In genomic region chr10:103235707-103236459, GRCm38 (mm10) we compare ENCODE assay signal across 7 mouse cellular contexts. TPM values are rescaled to one million over a fixed set of nuclear protein-coding genes. Genes with fewer than 3 reads are reported as not detected.
A peak's percentile ranks its signal among the peaks of the same experiment; 100 is the strongest.
DNase-seq lines count a peak whose midpoint lies in the region; ATAC-seq lines count a peak whose summit lies in the region.

TSS of gene Lrriq1 (minus strand) at chr10:103236322.

- no peaks in the 10 kb centered on the region for H3K4me1 ChIP-seq in heart, embryonic 14.5 days (ENCODE audit: control insufficient read depth in 2 of 2, insufficient read depth in 2 of 2, low read length in 2 of 2)
- H3K4me1 ChIP-seq in liver, embryonic 11.5 days (replicated peaks; ENCODE audit: control insufficient read depth, insufficient read depth, low read length): no peaks in the 10 kb centered on the region
- no peaks in the 10 kb centered on the region for H3K4me1 ChIP-seq in neural tube, embryonic 11.5 days (ENCODE audit: control insufficient read depth, insufficient read depth, low read length)

- H3K27me3 ChIP-seq in heart, embryonic 14.5 days (ENCODE audit: control insufficient read depth, insufficient read depth, low read length): no peaks in the 10 kb centered on the region
- H3K27me3 ChIP-seq in liver, embryonic 11.5 days (replicated peaks; ENCODE audit: control insufficient read depth, insufficient read depth, low read length): no peaks in the 10 kb centered on the region
- H3K27me3 ChIP-seq in neural tube, embryonic 11.5 days (ENCODE audit: control insufficient read depth, insufficient read depth, low read length): no peaks in the 10 kb centered on the region

- WGBS in heart, embryonic 14.5 days: 3% methylated on average over 25 of the region's 25 CpGs
- 7% methylated on average over 25 of the region's 25 CpGs for WGBS in liver, embryonic 11.5 days
- WGBS in neural tube, embryonic 11.5 days: 7% methylated on average over 25 of the region's 25 CpGs

- H3K36me3 ChIP-seq in heart, embryonic 14.5 days (ENCODE audit: control insufficient read depth, insufficient read depth, low read length): no peaks in the 10 kb centered on the region
- no peaks in the 10 kb centered on the region for H3K36me3 ChIP-seq in liver, embryonic 11.5 days (ENCODE audit: control insufficient read depth, insufficient read depth, low read length)
- no peaks in the 10 kb centered on the region for H3K36me3 ChIP-seq in neural tube, embryonic 11.5 days (ENCODE audit: control insufficient read depth, insufficient read depth, low read length)

- peak; percentile 95 for DNase-seq in brain, adult 2 months (ENCODE audit: low read depth, low spot score)
- peak; percentile 91 for DNase-seq in embryo, embryonic 10.5 days (ENCODE audit: low spot score)
- peak; percentile 83 to 89 for DNase-seq in kidney, postnatal 25 days
- peak; percentile 47 for DNase-seq in liver, embryonic 11.5 days (ENCODE audit: low spot score)
- peak; percentile 81 for DNase-seq in neural tube, embryonic 11.5 days (ENCODE audit: low spot score)
- DNase-seq in urinary bladder, postnatal 36 days (ENCODE audit: low spot score in 2 of 2): peak; percentile 18 to 41

- no peaks in the 10 kb centered on the region for H3K9me3 ChIP-seq in heart, embryonic 14.5 days (ENCODE audit: control insufficient read depth, low read length)
- H3K9me3 ChIP-seq in liver, embryonic 11.5 days (ENCODE audit: control insufficient read depth, low read length): no peaks in the 10 kb centered on the region
- no peaks in the 10 kb centered on the region for H3K9me3 ChIP-seq in neural tube, embryonic 11.5 days (ENCODE audit: control insufficient read depth, low read length)

- peak within 1 kb of the TSS; percentile 54 to 68 for H3K4me3 ChIP-seq in heart, embryonic 14.5 days (ENCODE audit: control insufficient read depth in 1 of 2, insufficient read depth in 1 of 2, low read depth in 1 of 2, low read length in 2 of 2)
- H3K4me3 ChIP-seq in liver, embryonic 11.5 days (ENCODE audit: low read depth, low read length): peak within 1 kb of the TSS; percentile 37
- H3K4me3 ChIP-seq in neural tube, embryonic 11.5 days (ENCODE audit: low read depth, low read length): peak within 1 kb of the TSS; percentile 55

- no peak within 1 kb of the TSS for H3K27ac ChIP-seq in heart, embryonic 14.5 days (replicated peaks in 1 of 2; ENCODE audit: control insufficient read depth in 1 of 2, insufficient read depth in 1 of 2, low read depth in 2 of 2, low read length in 2 of 2)
- H3K27ac ChIP-seq in liver, embryonic 11.5 days (ENCODE audit: low read depth, low read length): no peak within 1 kb of the TSS
- H3K27ac ChIP-seq in neural tube, embryonic 11.5 days (ENCODE audit: low read depth, low read length): no peak within 1 kb of the TSS

- H3K4me2 ChIP-seq in heart, embryonic 14.5 days (ENCODE audit: low read length): peak within 1 kb of the TSS; percentile 84
- H3K4me2 ChIP-seq in liver, embryonic 11.5 days: peak within 1 kb of the TSS; percentile 49
- H3K4me2 ChIP-seq in neural tube, embryonic 11.5 days (ENCODE audit: low read depth): peak within 1 kb of the TSS; percentile 63

- H3K9ac ChIP-seq in heart, embryonic 14.5 days (ENCODE audit: low read length): peak within 1 kb of the TSS; percentile 66
- H3K9ac ChIP-seq in liver, embryonic 11.5 days (ENCODE audit: low read depth, low read length): no peak within 1 kb of the TSS
- H3K9ac ChIP-seq in neural tube, embryonic 11.5 days (ENCODE audit: low read length): peak within 1 kb of the TSS; percentile 48

- ATAC-seq in heart, embryonic 14.5 days (ENCODE audit: insufficient number of reproducible peaks, insufficient read depth, low FRiP score, low read depth): peak; percentile 85; the same call in 1 of the 2 replicates
- ATAC-seq in liver, embryonic 11.5 days (replicated peaks; ENCODE audit: low FRiP score): peak; percentile 83
- ATAC-seq in neural tube, embryonic 11.5 days (ENCODE audit: insufficient read depth, low FRiP score, low TSS enrichment): peak; percentile 99

RNA-seq across cellular contexts. Expression of gene Lrriq1, which starts in this region (rescaled TPM):
- polyA plus RNA-seq in heart, embryonic 14.5 days (2014; fragmentation: Nextera tagmentation; extraction: Ambion mirVana): 0.14 TPM in 1 of 2 replicates, not detected in the other
- not detected in 2 replicates for polyA plus RNA-seq in liver, embryonic 11.5 days (2014; fragmentation: Nextera tagmentation; extraction: Ambion mirVana)
- 0.54 and 1.0 TPM in 2 replicates for polyA plus RNA-seq in neural tube, embryonic 11.5 days (2014; fragmentation: Nextera tagmentation; extraction: Ambion mirVana)

Comparison
In these comparisons a context has a peak if more than half of its experiments do, and no peak if none do; other contexts are left out.
1. Peak in ATAC-seq, H3K4me3 ChIP-seq, H3K9ac ChIP-seq and H3K4me2 ChIP-seq in heart, embryonic 14.5 days; RNA of the gene not detected or under 1 TPM.
2. Peak in DNase-seq, ATAC-seq, H3K4me3 ChIP-seq and H3K4me2 ChIP-seq in liver, embryonic 11.5 days; RNA of the gene not detected or under 1 TPM.
3. DNase-seq: peak in every context shown above with its lines; median percentile 95 in brain, adult 2 months; 91 in embryo, embryonic 10.5 days; 86 in kidney, postnatal 25 days; 81 in neural tube, embryonic 11.5 days; 47 in liver, embryonic 11.5 days; 30 in urinary bladder, postnatal 36 days.